Mouse (Mus musculus) limb, embryonic 11.5 days (tissue): Measurements from ENCODE around the gene AI837181. TPM values are rescaled to one million over a fixed set of nuclear protein-coding genes. Genes with fewer than 3 reads are reported as not detected.

Experiments used
- ATAC-seq: fragments of 200-750 bp; cut with Nextera tagmentation; 2 replicates; pipeline ENCODE4 v1.8.0; 2017; ENCODE audit warnings: low read depth; ENCODE audit not compliant: insufficient number of reproducible peaks, low FRiP score, low TSS enrichment
- DNase-seq: peaks from one replicate; pipeline ENCODE4 v3.0.0-alpha.2; 2015; ENCODE audit warnings: low spot score
- H3K27ac ChIP-seq: fragments of 300-500 bp; sonication (generic); replicated peaks from 2 replicates; pipeline ENCODE4 v1.5.1; 2014; ENCODE audit warnings: low read depth, mild to moderate bottlenecking, low read length
- H3K27me3 ChIP-seq: fragments of 300-500 bp; sonication (generic); 2 replicates; pipeline ENCODE4 v1.6.1; 2014; ENCODE audit warnings: mild to moderate bottlenecking, low read length, mixed read lengths; ENCODE audit not compliant: control insufficient read depth, insufficient read depth
- H3K36me3 ChIP-seq: fragments of 300-500 bp; sonication (generic); 2 replicates; pipeline ENCODE4 v1.6.1; 2014; ENCODE audit warnings: mild to moderate bottlenecking, low read length, moderate library complexity, mixed read lengths; ENCODE audit not compliant: control insufficient read depth, insufficient read depth
- H3K4me1 ChIP-seq: fragments of 300-500 bp; sonication (generic); 2 replicates; pipeline ENCODE4 v1.6.1; 2014; ENCODE audit warnings: low read length, mixed read lengths; ENCODE audit not compliant: control insufficient read depth, insufficient read depth
- H3K4me2 ChIP-seq: fragments of 300-500 bp; sonication (generic); 2 replicates; pipeline ENCODE4 v1.6.1; 2014; ENCODE audit warnings: low read depth, mild to moderate bottlenecking, moderate library complexity; ENCODE audit not compliant: severe bottlenecking
- H3K4me3 ChIP-seq: fragments of 300-500 bp; sonication (generic); 2 replicates; pipeline ENCODE4 v1.5.1; 2014; ENCODE audit warnings: low read depth, low read length
- H3K9ac ChIP-seq: fragments of 300-500 bp; sonication (generic); 2 replicates; pipeline ENCODE4 v1.6.1; 2014; ENCODE audit warnings: mild to moderate bottlenecking, low read length
- H3K9me3 ChIP-seq: fragments of 300-500 bp; sonication (generic); 2 replicates; pipeline ENCODE4 v1.6.1; 2016; ENCODE audit warnings: low read length; ENCODE audit not compliant: control insufficient read depth
- WGBS: fragments of 180-500 bp; shearing (Covaris S2); extraction: QIAGEN DNeasy Blood & Tissue Kit; methylation state at CpG from one replicate; pipeline ENCODE4 v1.1.7; 2014; 5-methylcytosine and 5-hydroxymethylcytosine counted together
- polyA plus RNA-seq: library from polyadenylated mRNA; unstranded; fragments of >200 nt; fragmentation: Nextera tagmentation; extraction: Ambion mirVana; gene quantifications from 2 replicates; pipeline ENCODE4 v1.2.1, GENCODE M21; 2014

Gene AI837181
- polyA plus RNA-seq, 1 experiment from 2014 or later = 47.7 TPM

DNA sequence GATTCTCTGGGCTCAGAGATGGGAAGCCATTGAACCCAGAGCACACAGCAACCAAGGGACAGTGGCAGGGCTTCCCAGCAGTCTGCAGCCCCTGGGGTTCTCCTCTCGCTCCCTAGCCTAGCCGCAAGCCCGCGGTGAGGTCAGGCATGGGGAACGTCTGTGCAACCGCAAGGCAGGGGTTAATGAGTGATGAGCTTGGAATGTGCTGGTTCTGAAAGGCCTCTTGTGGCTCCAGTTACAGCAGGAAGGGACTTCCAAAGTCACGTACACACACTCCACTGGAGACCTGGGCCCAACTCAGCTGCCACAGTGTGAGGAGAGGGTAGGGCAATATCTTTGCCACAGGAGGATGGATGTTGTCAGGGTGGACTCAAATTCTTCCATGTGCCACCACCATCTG lies 20.0 kb downstream of the AI837181 start:
- WGBS = 30% methylated on average over 7 of the region's 7 CpGs
- Histone ChIP-seq H3K27me3 (peaks cover 36% of the 10 kb centered on the region), H3K27ac (no peak overlapping the region), H3K4me2 (no peak overlapping the region), H3K4me3 (no peak overlapping the region), H3K4me1 (peaks cover 15% of the 10 kb centered on the region), H3K36me3 (no peaks in the 10 kb centered on the region), H3K9me3 (no peaks in the 10 kb centered on the region), H3K9ac (no peak overlapping the region)
- DNase-seq (no peak), ATAC-seq (no peak)

DNA sequence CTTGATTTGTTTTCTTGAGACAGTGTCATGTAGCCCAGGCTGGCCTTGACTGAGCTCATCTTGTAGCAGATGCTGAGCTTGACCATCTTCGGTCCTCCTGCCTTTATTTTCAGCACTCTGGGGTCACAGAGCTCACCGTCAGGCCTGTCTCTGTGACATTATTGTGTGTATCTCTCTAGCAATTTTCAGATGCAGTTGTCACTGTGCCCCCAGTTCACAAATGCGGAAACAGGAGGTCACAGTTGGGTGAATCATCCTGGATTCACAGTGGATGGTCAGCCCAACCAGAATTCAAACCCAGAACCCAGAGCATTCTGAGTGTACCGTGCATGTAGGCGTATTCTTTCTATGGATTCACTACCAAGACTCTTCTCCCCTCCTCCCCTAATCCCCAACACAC lies 20.8 kb downstream of the AI837181 start:
- DNase-seq = no peak
- Histone ChIP-seq H3K9ac (no peak overlapping the region), H3K36me3 (no peaks in the 10 kb centered on the region), H3K27me3 (peaks cover 36% of the 10 kb centered on the region), H3K27ac (no peak overlapping the region), H3K9me3 (no peaks in the 10 kb centered on the region), H3K4me3 (no peak overlapping the region), H3K4me2 (no peak overlapping the region), H3K4me1 (peaks cover 15% of the 10 kb centered on the region)
- WGBS = 94% methylated on average over 5 of the region's 5 CpGs
- no peak for ATAC-seq

DNA sequence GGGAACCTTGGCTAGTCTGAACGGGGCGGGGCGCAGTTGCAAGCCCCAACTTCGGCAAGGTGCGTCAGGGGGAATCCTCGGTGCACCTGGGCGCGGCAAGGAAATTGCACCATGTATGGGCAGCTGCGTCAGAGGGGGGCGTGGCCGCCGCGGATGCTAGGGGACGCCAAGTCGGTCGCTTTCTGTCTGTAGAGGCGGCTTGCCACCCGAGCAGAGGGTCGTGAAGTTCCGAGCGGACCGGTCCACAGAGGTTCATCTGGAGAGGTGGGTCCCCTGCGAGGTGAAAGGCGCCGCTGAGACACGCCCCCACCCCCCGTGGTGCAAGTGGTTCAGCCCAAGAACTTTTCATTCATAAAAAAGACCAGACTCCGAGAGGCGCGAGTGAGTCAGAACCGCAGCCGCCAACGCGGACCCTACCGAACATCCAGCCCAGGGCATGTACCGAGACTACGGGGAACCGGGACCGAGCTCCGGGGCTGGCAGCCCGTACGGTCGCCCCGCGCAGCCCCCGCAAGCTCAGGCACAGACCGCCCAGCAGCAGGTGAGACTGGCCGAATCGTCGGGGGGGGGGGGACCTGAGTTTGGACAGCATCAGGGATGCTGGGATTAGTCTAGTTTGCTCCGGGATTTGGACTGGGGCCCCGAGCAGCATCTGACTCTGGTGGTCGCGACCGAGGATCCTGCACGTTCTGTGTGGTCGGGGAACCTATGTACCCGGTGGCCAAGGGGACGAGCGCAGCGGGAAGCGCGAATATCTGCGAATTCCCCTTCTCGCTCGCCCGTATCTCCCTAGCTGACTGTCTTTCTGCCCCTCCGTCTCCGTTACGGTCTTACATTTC lies 22.8 kb downstream of the AI837181 start, which contains the start of gene Fosl1:
Fosl1 (plus strand) TSS at position 33 of the 839 bp plus-strand sequence.
- DNase-seq (peak; percentile 80), ATAC-seq (peak; percentile 67)
- 1% methylated on average over 70 of the region's 70 CpGs for WGBS
- peak within 1 kb of the TSS; percentile 94 for H3K4me2 ChIP-seq
- H3K27ac ChIP-seq = no peak within 1 kb of the TSS
- peaks cover 15% of the 10 kb centered on the region for H3K4me1 ChIP-seq
- H3K27me3 ChIP-seq = peaks cover 36% of the 10 kb centered on the region
- H3K9ac ChIP-seq = peak within 1 kb of the TSS; percentile 7; the same call in 1 of the 2 replicates
- peak within 1 kb of the TSS; percentile 40 for H3K4me3 ChIP-seq
- H3K9me3 ChIP-seq = no peaks in the 10 kb centered on the region
- no peaks in the 10 kb centered on the region for H3K36me3 ChIP-seq

DNA sequence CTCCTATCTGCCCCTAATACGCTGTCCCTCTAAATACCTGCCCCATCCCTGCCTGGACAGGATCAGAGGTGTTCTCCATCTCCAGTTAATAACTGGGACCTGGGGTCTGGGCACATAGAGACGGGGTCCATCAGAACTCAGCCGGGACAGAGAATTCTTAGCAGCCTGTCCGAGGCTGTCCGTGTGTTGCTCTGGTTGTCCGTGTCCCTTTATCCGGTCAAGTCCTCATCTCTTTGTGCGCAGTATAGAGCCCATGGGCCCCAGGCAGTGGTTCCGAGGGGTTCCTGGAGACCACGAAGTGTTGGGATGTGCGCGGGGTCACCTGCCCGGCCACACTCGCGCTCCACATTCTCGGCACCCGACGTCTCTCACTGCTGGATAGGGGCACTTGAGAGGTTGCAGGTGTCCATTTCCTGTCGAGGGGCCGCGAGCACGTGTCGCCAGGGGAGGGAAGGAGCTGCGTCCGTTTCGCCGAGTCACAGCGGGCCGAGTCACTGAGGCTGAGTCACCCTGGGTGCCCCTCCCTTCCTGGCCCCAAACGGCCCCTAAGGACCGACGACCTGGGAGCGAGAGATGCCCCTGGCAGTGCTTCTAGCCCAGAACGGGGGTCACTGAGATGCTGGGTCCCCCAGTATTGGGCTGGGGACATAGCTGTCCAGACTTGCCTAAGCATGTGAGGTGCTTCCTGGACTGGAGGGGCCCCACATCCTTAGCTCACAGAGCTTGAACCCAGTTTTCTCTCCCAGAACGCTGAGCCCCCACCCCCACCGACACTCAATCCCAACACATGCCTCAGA lies 23.6 kb downstream of the AI837181 start:
- no peak overlapping the region for H3K27ac ChIP-seq
- ATAC-seq = no peak
- H3K4me3 ChIP-seq = peak overlapping the region; percentile 40
- peak overlapping the region; percentile 12; the same call in 1 of the 2 replicates for H3K9ac ChIP-seq
- no peaks in the 10 kb centered on the region for H3K9me3 ChIP-seq
- DNase-seq = peak; percentile 47
- WGBS = 7% methylated on average over 36 of the region's 36 CpGs
- H3K4me1 ChIP-seq = peaks cover 15% of the 10 kb centered on the region
- no peaks in the 10 kb centered on the region for H3K36me3 ChIP-seq
- H3K27me3 ChIP-seq = peaks cover 36% of the 10 kb centered on the region
- H3K4me2 ChIP-seq = peak overlapping the region; percentile 94

DNA sequence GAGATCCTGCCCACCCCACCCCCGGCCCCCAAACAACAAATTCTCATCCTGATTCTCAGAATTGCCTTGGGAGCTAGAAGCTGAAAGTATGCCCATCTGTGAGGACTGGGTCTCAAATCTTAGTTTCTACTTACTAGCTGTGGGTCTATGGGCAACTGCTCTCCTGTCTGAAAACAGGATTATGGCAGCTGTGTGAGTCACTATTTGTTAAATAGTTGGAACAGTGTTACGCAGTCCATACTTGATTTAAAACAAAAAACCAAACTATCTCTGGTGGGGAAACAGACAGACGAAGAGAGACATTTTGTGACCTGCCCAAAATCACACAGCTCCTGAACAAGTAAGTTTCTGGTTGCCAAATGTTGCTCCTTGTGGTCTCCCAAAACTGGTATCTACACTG lies 24.7 kb downstream of the AI837181 start:
- DNase-seq = no peak
- Histone ChIP-seq H3K4me3 (no peak overlapping the region), H3K4me1 (peaks cover 15% of the 10 kb centered on the region), H3K9me3 (no peaks in the 10 kb centered on the region), H3K27ac (no peak overlapping the region), H3K4me2 (no peak overlapping the region), H3K27me3 (peaks cover 36% of the 10 kb centered on the region), H3K36me3 (no peaks in the 10 kb centered on the region), H3K9ac (no peak overlapping the region)
- ATAC-seq = no peak
- 88% methylated on average over 3 of the region's 3 CpGs for WGBS

DNA sequence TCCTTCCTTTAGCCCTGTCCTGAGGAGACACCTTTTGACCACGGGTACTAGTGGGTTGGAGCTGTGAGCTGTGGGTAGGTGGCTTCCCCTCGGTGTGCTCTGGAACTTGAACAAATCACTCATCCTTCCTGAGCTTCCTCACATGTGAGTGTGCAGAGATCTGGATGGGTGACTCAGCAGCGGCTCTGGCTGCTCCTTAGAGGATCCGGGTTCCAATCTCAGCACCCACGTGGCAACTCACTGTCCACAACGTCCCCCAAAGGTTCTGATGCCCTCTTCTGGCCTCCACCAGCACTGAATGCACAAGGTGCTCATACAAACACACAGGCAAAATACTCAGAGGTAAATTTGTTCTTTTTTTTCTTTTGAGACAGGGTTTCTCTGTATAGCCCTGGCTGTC lies 26.8 kb downstream of the AI837181 start:
- H3K36me3 ChIP-seq = no peaks in the 10 kb centered on the region
- H3K9me3 ChIP-seq = no peaks in the 10 kb centered on the region
- no peak overlapping the region for H3K27ac ChIP-seq
- WGBS = 80% methylated on average over 6 of the region's 6 CpGs
- H3K4me1 ChIP-seq = peaks cover 25% of the 10 kb centered on the region
- no peak for DNase-seq
- no peak overlapping the region for H3K9ac ChIP-seq
- peaks cover 33% of the 10 kb centered on the region for H3K27me3 ChIP-seq
- H3K4me2 ChIP-seq = no peak overlapping the region
- ATAC-seq = no peak
- no peak overlapping the region for H3K4me3 ChIP-seq

DNA sequence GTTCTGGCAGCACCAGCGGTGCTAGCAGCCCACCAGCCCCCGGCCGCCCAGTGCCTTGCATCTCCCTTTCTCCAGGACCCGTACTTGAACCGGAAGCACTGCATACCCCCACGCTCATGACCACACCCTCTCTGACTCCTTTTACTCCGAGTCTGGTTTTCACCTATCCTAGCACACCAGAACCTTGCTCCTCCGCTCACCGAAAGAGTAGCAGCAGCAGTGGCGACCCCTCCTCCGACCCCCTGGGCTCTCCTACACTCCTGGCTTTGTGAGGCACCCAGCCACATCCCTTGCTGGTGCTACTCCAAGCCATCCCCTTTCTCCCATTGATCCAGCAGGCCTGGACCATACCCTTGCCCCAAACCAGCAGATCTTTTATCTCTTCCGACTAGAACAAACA lies 30.1 kb downstream of the AI837181 start:
- ATAC-seq = no peak
- Histone ChIP-seq H3K9me3 (no peaks in the 10 kb centered on the region), H3K27ac (no peak overlapping the region), H3K36me3 (no peaks in the 10 kb centered on the region), H3K4me2 (peak overlapping the region; percentile 98; the same call in 1 of the 2 replicates), H3K4me3 (no peak overlapping the region), H3K27me3 (peaks cover under 1% of the 10 kb centered on the region; the same call in 1 of the 2 replicates), H3K9ac (no peak overlapping the region), H3K4me1 (peaks cover 13% of the 10 kb centered on the region)
- DNase-seq = no peak
- WGBS = 87% methylated on average over 12 of the region's 12 CpGs

DNA sequence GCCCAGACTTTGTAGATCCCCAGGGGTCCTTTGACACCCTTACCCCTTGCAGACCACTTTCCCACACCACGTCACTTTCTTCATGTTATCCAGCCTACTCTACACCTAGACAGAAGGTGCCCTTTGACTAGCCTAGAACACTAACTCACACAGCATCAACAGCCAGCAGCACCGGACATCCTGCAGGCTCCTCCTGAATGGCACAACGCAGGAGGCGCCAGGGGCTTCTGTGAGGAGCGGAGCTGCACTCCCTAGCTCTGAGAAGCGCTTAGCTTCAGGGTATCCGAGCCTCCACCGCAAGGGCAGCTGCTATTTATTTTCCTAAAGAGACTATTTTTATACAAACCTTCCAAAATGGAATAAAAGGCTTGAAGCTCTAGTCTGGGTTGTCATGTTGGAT lies 30.6 kb downstream of the AI837181 start:
- Histone ChIP-seq H3K27me3 (no peaks in the 10 kb centered on the region), H3K9ac (no peak overlapping the region), H3K4me2 (peak overlapping the region; percentile 98; the same call in 1 of the 2 replicates), H3K27ac (no peak overlapping the region), H3K4me1 (peaks cover 13% of the 10 kb centered on the region), H3K4me3 (peak overlapping the region; percentile 45; the same call in 1 of the 2 replicates), H3K36me3 (no peaks in the 10 kb centered on the region), H3K9me3 (no peaks in the 10 kb centered on the region)
- no peak for DNase-seq
- WGBS = 69% methylated on average over 8 of the region's 8 CpGs
- ATAC-seq = no peak
